Mouse (Mus musculus): Measurements from ENCODE around the gene Acer3. TPM values are rescaled to one million over a fixed set of nuclear protein-coding genes. Genes with fewer than 3 reads are reported as not detected.
"Not testable (repeated sequence)": the region's sequence is repeated elsewhere in the genome, so short reads cannot be mapped to it uniquely, and the experiment has no call there.

The Acer3 gene
- total RNA-seq, 2 experiments from 2014 or later: 5.1 to 5.6 TPM

- intact Hi-C loops (cut with DNase I; ENCODE audit: low total_unique reads): loop anchor here (5.0 kb wide), 1 partner anchor 36 kb away; no protein-coding TSS in a partner anchor
These were observed 127.4 kb downstream of the Acer3 start for GRCm38 (mm10) chr7:98193515-98194025.

GRCm38 (mm10) chr7:98191571-98192250 lies 129.3 kb downstream of the Acer3 start:
- intact Hi-C loops (cut with DNase I; ENCODE audit: low total_unique reads): loop anchor here (5.0 kb wide), 1 partner anchor 34 kb away; no protein-coding TSS in a partner anchor
- no peak for DNase-seq

More at GRCm38 (mm10) chr7:98193515-98194025, 127.4 kb downstream of the Acer3 start:
- DNase-seq: no peak

- intact Hi-C loops (cut with DNase I; ENCODE audit: low total_unique reads): loop anchor here (5.0 kb wide), 1 partner anchor 33 kb away; no protein-coding TSS in a partner anchor
- DNase-seq: no peak
These were observed 130.4 kb downstream of the Acer3 start for GRCm38 (mm10) chr7:98190578-98190977.

- intact Hi-C loops (cut with DNase I; ENCODE audit: low total_unique reads): loop anchor here (5.0 kb wide), 1 partner anchor 32 kb away; no protein-coding TSS in a partner anchor
- DNase-seq: no peak
These were observed 131.3 kb downstream of the Acer3 start for GRCm38 (mm10) chr7:98189745-98190144.

GRCm38 (mm10) chr7:98188680-98189079 lies 132.3 kb downstream of the Acer3 start:
- DNase-seq: no peak
- intact Hi-C loops (cut with DNase I; ENCODE audit: low total_unique reads): no loop called here

- DNase-seq: no peak
- intact Hi-C loops (cut with DNase I; ENCODE audit: low total_unique reads): no loop called here
These were observed 132.8 kb downstream of the Acer3 start for GRCm38 (mm10) chr7:98188238-98188637.

GRCm38 (mm10) chr7:98187332-98187731 lies 133.7 kb downstream of the Acer3 start:
- intact Hi-C loops (cut with DNase I; ENCODE audit: low total_unique reads); DNase-seq: not testable (repeated sequence)

- intact Hi-C loops (cut with DNase I; ENCODE audit: low total_unique reads): no loop called here
- no peak for DNase-seq
These were observed 134.4 kb downstream of the Acer3 start for GRCm38 (mm10) chr7:98186637-98187036.

- peak; percentile 50 for DNase-seq
- intact Hi-C loops (cut with DNase I; ENCODE audit: low total_unique reads): no loop called here
These were observed 135.7 kb downstream of the Acer3 start for GRCm38 (mm10) chr7:98185326-98185725.

GRCm38 (mm10) chr7:98178560-98179231 lies 142.3 kb downstream of the Acer3 start:
- DNase-seq: no peak
- intact Hi-C loops (cut with DNase I; ENCODE audit: low total_unique reads): no loop called here

- intact Hi-C loops (cut with DNase I; ENCODE audit: low total_unique reads): no loop called here
- peak; percentile 59 for DNase-seq
These were observed 143.0 kb downstream of the Acer3 start, which contains the start of gene Capn5 for GRCm38 (mm10) chr7:98177929-98178559. Capn5 (minus strand) TSS chr7:98178274.

- intact Hi-C loops (cut with DNase I; ENCODE audit: low total_unique reads): no loop called here
- no peak for DNase-seq
These were observed 143.5 kb downstream of the Acer3 start for GRCm38 (mm10) chr7:98177566-98177928.

- no peak for DNase-seq
- intact Hi-C loops (cut with DNase I; ENCODE audit: low total_unique reads): no loop called here
These were observed 143.9 kb downstream of the Acer3 start for GRCm38 (mm10) chr7:98177071-98177485.

GRCm38 (mm10) chr7:98176322-98177070 lies 144.5 kb downstream of the Acer3 start:
- intact Hi-C loops (cut with DNase I; ENCODE audit: low total_unique reads): no loop called here

GRCm38 (mm10) chr7:98174883-98175755 lies 145.9 kb downstream of the Acer3 start:
- intact Hi-C loops (cut with DNase I; ENCODE audit: low total_unique reads): no loop called here
- DNase-seq: no peak

More at GRCm38 (mm10) chr7:98176322-98177070, 144.5 kb downstream of the Acer3 start:
- no peak for DNase-seq

GRCm38 (mm10) chr7:98173408-98173807 lies 147.6 kb downstream of the Acer3 start:
- intact Hi-C loops (cut with DNase I; ENCODE audit: low total_unique reads): no loop called here
- no peak for DNase-seq

- intact Hi-C loops (cut with DNase I; ENCODE audit: low total_unique reads): no loop called here
- no peak for DNase-seq
These were observed 148.3 kb downstream of the Acer3 start for GRCm38 (mm10) chr7:98172661-98173060.
